Mouse (Mus musculus): ENCODE data around the gene Fam50b.

The Fam50b gene

DNA sequence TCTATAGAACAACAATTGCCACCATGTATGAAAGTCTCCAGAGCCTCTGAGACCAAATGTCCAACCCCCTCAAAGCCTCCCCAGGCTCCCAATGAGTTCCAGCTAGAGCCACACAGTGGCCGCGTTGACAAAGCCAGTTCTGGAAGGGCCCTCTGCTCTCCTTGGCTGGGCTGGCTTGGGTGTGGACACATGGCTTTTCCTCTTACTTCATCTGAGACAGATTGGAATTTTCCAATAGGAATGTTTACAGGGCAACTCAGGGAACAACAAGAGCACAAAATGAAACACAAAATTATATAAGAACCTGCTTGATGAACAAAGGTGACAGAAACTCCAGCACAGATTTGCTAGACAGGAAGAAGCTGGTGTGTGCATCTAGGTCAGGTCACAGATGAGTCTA is 59.8 kb downstream of the Fam50b start:
- DNase-seq (ENCODE audit: low spot score) = no peak

All from retina, embryonic 14.5 days (tissue).